Mouse (Mus musculus): Measurements from ENCODE around the gene Zfyve9. TPM values are rescaled to one million over a fixed set of nuclear protein-coding genes. Genes with fewer than 3 reads are reported as not detected.
A peak's percentile ranks its signal among the peaks of the same experiment; 100 is the strongest.

Gene Zfyve9
- polyA plus RNA-seq, 1 experiment from 2014 or later: 17.6 TPM

DNA sequence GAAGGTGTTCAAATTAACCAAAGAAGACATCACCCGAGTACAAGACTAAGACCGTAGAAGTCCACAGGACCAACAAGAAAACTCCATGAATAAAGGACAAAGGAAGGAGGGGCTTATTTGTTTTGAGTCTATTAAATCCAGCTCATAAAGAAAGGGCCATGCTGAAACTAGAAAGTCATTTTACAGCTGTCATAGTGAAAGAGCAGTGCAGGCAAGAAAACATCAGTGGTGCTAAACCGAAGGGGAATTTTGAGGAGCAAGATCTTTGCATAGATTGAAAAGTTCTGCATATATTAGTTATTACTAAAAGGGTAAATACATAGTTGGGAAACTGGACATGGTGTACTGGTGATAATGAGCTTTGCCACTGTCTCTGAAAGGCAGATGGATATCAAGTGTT is 142.9 kb downstream of the Zfyve9 start:
- DNase-seq (ENCODE audit: low read depth, low spot score): no peak
- ChIA-PET POLR2A (no interaction called here), CTCF (interaction anchor here (1.2 kb wide), 1 partner anchor 27 kb away, joined by 3 read pairs; no protein-coding TSS in a partner anchor)
- in situ Hi-C loops (cut with MboI; ENCODE audit: low pct_unique_long_range_greater_than_20kb): no loop called here
- ATAC-seq: no peak
- TF ChIP-seq CTCF (IDR thresholded peaks at IDR 0.05): no peak
- no peaks in the 10 kb centered on the region for H3K27me3 ChIP-seq

DNA sequence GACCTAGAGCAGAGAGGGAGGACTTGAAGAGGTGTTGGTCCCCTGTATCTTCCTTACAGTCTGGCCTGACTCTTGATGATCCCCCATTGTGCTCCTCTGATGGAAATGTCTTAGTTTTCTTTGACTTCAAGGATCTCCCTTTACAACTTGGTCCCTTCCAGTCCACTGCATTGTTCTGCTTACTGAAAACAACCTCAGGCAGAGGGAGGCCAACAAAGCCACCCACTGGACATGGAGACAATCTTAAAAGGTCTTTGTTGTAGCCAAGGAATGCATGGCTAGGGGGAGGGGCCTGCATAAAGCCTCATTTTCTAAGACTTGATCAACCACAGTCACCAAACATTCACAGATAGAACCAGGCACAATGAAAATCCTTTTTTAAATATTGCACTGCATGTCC is 145.5 kb downstream of the Zfyve9 start:
- DNase-seq (ENCODE audit: low read depth, low spot score): no peak
- CTCF ChIA-PET: no interaction called here
- ATAC-seq: no peak
- POLR2A ChIA-PET: no interaction called here
- in situ Hi-C loops (cut with MboI; ENCODE audit: low pct_unique_long_range_greater_than_20kb): no loop called here
- no peaks in the 10 kb centered on the region for H3K27me3 ChIP-seq
- no peak for TF ChIP-seq CTCF (IDR thresholded peaks at IDR 0.05)

DNA sequence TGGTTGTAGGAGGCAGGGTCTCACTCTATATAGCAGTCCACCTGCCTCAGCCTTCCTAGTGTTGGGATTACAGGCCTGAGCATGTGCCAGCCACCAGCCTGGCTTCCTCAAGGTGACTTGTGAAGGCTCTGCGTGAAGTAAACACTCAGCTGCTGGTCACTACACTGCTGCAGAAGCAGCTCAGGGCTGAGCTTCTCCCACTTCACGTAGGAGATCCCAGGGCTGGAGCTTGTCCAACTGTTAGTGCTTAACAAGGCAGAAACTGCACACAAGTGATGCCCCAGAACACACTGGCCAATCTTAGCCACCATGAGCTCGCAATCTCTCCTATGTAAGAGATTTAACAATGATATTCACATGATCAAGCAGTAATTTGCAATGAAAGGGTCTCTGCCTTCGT is 145.9 kb downstream of the Zfyve9 start:
- TF ChIP-seq CTCF (IDR thresholded peaks at IDR 0.05): no peak
- CTCF ChIA-PET: no interaction called here
- POLR2A ChIA-PET: no interaction called here
- DNase-seq (ENCODE audit: low read depth, low spot score): no peak
- in situ Hi-C loops (cut with MboI; ENCODE audit: low pct_unique_long_range_greater_than_20kb): no loop called here
- ATAC-seq: no peak
- H3K27me3 ChIP-seq: no peaks in the 10 kb centered on the region

DNA sequence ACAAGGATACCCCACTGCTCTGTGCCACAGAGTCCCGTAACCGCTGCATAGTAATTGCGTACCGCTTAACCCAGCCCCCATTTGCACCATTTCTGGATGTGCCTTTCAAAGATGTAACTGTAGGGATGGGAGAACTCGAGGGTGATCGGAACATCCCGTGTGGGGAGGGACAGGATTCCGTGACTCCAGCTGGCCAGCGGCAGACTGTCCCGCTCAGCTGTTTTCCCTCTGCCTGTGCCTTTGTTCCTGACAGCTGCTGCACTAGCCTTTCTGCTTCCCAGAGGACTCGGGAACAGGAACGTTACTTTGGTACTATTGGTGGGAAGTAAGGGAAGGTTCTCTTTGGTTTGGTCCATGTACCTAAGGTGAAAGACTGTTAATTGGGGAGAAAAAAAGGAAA is 146.9 kb downstream of the Zfyve9 start:
- no peak for TF ChIP-seq CTCF (IDR thresholded peaks at IDR 0.05)
- POLR2A ChIA-PET: no interaction called here
- H3K27me3 ChIP-seq: no peaks in the 10 kb centered on the region
- DNase-seq (ENCODE audit: low read depth, low spot score) (no peak), ATAC-seq (no peak)
- in situ Hi-C loops (cut with MboI; ENCODE audit: low pct_unique_long_range_greater_than_20kb): no loop called here
- CTCF ChIA-PET: no interaction called here

DNA sequence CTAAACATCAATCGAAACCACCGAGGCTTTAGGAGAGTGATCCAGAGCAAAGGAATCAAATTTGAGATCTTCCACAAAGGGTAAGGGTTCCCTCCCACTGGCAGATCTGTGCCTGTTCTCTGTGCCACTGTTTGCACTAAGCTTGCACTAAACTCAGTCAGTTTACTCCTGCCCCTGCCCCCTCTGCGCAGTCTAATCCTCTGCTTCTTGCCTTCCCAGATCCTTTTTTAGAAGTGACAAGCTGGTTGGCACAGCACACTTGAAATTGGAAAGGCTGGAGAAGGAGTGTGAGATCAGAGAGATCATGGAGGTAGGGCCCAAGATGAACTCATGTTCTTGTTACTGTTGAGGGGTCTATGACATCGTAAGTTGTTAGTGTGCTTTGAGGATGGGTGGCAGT is 149.0 kb downstream of the Zfyve9 start:
- ATAC-seq (no peak), DNase-seq (ENCODE audit: low read depth, low spot score) (no peak)
- CTCF ChIA-PET: no interaction called here
- TF ChIP-seq CTCF (IDR thresholded peaks at IDR 0.05): no peak
- in situ Hi-C loops (cut with MboI; ENCODE audit: low pct_unique_long_range_greater_than_20kb): no loop called here
- no peaks in the 10 kb centered on the region for H3K27me3 ChIP-seq
- POLR2A ChIA-PET: no interaction called here

DNA sequence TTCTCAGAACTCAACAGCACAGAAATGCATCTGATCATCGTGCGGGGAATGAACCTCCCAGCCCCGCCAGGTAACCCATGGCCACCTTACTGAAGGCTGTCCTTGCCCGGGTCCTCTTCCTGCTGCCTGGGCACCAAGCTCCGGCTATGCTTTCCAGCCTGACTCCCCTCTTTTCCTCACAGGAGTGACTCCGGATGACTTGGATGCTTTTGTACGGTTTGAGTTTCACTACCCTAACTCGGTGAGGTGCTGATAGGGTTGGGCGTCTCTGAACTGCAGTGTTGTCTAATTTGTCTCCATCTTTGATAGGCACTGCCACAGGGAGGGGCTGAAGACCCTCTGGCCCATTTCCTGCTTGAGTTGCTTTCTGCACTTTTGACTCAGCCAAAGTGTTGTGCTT is 150.5 kb downstream of the Zfyve9 start:
- ChIA-PET CTCF (interaction anchor here (1.0 kb wide), 1 partner anchor 10 kb away, joined by 3 read pairs; the partner anchor contains the start of gene Cc2d1b), POLR2A (interaction anchor here (0.9 to 1.4 kb wide), 2 partner anchors 10 to 281 kb away, joined by 3 to 4 read pairs; partner anchors contain the start of gene Cc2d1b)
- no peak for DNase-seq (ENCODE audit: low read depth, low spot score)
- no peak for TF ChIP-seq CTCF (IDR thresholded peaks at IDR 0.05)
- H3K27me3 ChIP-seq: no peaks in the 10 kb centered on the region
- in situ Hi-C loops (cut with MboI; ENCODE audit: low pct_unique_long_range_greater_than_20kb): no loop called here
- no peak for ATAC-seq

DNA sequence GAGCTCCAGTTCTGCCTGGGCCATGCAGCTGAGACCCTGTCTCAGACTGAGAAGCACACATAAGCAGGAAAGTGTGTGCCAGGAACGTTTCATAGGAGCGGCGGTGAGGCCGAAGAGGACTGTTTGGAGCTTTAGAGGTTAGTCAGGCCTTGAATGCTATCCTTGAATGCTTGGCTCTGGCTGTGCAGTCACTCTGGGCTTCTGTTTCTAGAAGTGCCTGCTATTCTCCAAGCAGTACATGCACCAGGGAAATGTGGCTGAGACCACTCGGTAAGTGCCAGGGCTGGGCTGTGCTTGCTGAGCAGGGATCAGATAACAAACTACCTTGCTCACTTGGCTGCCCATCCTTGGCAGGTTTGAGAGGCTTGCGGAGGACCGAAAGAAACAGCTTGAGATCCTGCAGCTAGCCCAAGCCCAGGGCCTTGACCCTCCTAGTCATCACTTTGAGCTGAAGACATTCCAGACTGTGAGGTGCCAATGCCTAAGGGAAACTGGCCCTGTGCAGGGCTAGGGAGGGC is 151.2 kb downstream of the Zfyve9 start:
- DNase-seq (ENCODE audit: low read depth, low spot score) (no peak), ATAC-seq (no peak)
- TF ChIP-seq CTCF (IDR thresholded peaks at IDR 0.05): no peak
- H3K27me3 ChIP-seq: no peaks in the 10 kb centered on the region
- ChIA-PET CTCF (interaction anchor here (1.0 kb wide), 1 partner anchor 10 kb away, joined by 3 read pairs; the partner anchor contains the start of gene Cc2d1b), POLR2A (interaction anchor here (1.4 kb wide), 1 partner anchor 9 kb away, joined by 4 read pairs; the partner anchor contains the start of gene Cc2d1b)
- in situ Hi-C loops (cut with MboI; ENCODE audit: low pct_unique_long_range_greater_than_20kb): no loop called here

DNA sequence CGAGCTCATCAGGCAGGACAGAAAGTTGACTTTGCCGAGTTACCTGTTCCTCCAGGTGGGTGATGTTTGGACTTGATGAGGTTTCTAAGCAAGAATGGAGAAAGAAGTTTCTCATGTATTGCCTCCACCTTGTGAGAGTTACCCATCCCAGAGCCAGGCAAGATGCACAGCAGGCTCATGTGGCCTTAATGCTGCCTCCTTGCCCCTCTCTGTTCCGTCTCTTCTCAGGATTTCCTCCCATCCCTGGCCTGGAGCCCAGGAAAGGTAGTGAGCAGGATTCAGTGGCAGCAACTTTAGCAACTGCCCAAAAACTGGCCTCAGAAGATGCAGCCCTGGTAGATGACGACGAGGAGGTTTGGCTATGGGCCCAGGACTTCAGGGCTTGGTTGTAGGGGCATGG is 153.5 kb downstream of the Zfyve9 start:
- no peak for ATAC-seq
- no peaks in the 10 kb centered on the region for H3K27me3 ChIP-seq
- TF ChIP-seq CTCF (IDR thresholded peaks at IDR 0.05): no peak
- ChIA-PET POLR2A (no interaction called here), CTCF (no interaction called here)
- in situ Hi-C loops (cut with MboI; ENCODE audit: low pct_unique_long_range_greater_than_20kb): no loop called here
- DNase-seq (ENCODE audit: low read depth, low spot score): no peak

DNA sequence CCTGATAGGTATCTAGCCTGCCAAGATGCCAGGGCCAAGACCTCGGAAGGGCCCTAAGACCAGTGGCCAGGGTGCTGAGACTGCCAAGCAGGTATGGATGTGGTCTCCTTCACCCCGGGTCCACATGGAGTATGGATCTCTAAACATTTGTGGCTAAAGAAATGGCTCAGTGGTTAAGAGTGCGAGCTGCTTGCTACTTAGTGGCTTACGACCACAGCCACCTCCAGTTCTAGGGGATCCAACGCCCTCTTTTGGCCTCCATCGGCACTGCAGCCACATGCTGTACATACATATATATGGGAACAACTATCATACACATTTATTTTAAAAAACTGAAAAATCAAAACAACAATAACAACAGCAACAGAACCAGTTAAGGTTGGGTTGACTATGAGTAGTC is 159.1 kb downstream of the Zfyve9 start:
- POLR2A ChIA-PET: no interaction called here
- ATAC-seq: no peak
- in situ Hi-C loops (cut with MboI; ENCODE audit: low pct_unique_long_range_greater_than_20kb): no loop called here
- H3K27me3 ChIP-seq: no peaks in the 10 kb centered on the region
- no peak for DNase-seq (ENCODE audit: low read depth, low spot score)
- no peak for TF ChIP-seq CTCF (IDR thresholded peaks at IDR 0.05)
- CTCF ChIA-PET: interaction anchor here (1.5 kb wide), 1 partner anchor 9 kb away, joined by 3 read pairs; no protein-coding TSS in a partner anchor

DNA sequence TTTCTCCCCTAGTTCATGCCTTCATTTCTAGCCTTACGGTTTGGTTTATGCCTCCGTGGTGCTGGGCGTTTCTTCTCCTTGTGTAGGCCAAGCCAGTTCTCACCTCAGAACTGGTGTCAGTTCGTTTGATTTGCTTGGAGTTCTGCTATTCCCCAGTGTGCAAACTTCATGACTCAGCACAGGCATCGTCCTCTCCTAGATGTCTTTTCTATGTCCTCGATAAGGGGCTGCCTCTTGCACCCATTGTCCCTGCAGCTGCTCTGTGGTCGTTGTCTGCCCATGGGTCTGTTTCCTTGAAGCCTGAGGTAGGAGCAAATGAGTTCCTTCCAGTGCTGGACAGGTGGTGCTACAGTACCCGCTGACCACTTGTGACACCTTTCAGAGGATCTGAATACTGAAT is 160.1 kb downstream of the Zfyve9 start:
- CTCF ChIA-PET: no interaction called here
- ATAC-seq: no peak
- no peak for DNase-seq (ENCODE audit: low read depth, low spot score)
- POLR2A ChIA-PET: interaction anchor here (1.6 kb wide), 1 partner anchor 9 kb away, joined by 4 read pairs; no protein-coding TSS in a partner anchor
- no peaks in the 10 kb centered on the region for H3K27me3 ChIP-seq
- TF ChIP-seq CTCF (IDR thresholded peaks at IDR 0.05): no peak
- in situ Hi-C loops (cut with MboI; ENCODE audit: low pct_unique_long_range_greater_than_20kb): no loop called here

DNA sequence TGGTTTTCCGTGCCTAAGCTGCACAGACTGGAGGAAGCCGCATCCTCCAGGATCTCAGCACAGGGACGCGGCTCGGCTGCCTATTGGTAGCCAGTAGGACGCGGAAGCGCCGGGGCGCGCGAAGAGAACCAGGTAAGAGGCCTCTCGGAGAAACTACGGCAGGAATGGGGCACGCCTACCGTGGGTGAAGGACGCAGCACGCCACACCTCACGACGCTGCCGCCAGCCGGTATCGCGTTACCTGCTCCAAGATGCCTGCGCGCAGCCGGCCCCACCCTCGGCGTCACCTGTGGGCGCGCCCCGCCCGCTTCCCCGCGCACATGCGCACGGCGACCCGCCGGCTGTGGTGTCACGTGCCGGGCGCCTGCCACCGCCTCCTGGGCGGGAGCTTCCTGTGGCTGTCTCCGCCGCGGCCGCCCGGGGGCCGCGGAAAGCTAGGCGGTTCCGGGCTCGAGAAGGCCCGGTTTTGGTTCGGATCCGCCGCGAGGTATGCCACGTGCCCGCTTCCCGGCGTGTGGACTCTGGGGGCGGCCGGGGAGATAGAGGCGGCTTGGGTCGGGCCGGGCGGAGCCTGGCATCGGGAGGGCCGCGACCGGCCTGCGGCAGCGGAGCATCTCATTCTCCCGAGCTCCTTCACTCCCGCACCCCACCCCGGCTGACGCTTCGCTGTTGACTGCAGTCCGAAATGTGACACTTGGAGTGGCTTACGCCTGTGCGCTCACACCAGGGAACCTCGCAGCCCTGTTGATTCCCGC is 160.8 kb downstream of the Zfyve9 start, which contains the start of gene Cc2d1b:
TSS of gene Cc2d1b (plus strand) at position 354 of the 755 bp plus-strand sequence.
- ChIA-PET POLR2A (interaction anchor here (1.6 kb wide), 1 partner anchor 10 kb away, joined by 4 read pairs; no protein-coding TSS in a partner anchor), CTCF (interaction anchor here (0.9 kb wide), 1 partner anchor 10 kb away, joined by 3 read pairs; no protein-coding TSS in a partner anchor)
- in situ Hi-C loops (cut with MboI; ENCODE audit: low pct_unique_long_range_greater_than_20kb): no loop called here
- no peak for TF ChIP-seq CTCF (IDR thresholded peaks at IDR 0.05)
- DNase-seq (ENCODE audit: low read depth, low spot score): peak; percentile 54
- peak; percentile 88 for ATAC-seq
- H3K27me3 ChIP-seq: no peaks in the 10 kb centered on the region
